In the genomic region with DNA sequence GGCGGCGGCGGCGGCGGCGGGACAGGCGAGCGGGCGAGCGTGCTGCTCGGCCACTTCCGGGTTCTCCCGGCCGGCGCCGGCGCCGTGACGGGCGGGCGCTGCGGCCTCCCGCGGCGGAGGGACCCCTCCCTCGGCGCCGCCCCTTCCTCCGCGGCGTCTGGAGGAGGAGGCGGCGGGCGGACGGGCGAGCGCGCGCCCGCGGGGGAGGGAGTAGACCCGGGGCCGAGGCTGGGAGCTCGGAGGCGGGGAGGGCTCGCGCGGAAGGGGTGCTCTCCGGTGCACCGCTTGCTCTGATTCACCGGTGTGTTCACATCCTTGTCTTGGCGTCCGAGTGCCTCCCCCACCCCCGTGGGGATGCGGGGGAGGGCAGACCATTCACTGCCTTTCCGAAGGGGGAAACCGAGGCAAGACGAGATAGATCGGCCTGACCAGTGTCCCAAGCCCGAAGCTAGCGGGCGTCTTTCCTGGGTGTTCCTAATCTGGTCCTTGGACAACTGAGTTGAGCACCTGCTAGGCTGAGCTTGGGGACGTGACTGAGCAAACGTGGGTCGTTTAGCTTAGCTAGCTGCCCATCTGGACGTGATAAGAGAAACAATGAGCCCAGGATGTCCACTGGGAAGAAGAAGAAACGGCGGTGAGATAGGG, we compare ENCODE assay signal across 7 mouse cellular contexts. TPM values are rescaled to one million over a fixed set of nuclear protein-coding genes. Genes with fewer than 3 reads are reported as not detected.
DNase-seq lines count a peak whose midpoint lies in the region; ATAC-seq and TF ChIP-seq lines count a peak whose summit lies in the region.

TSS of gene Klhl2 (minus strand) at position 121 of the 645 bp plus-strand sequence.

- peak within 1 kb of the TSS; percentile 70 for H3K9ac ChIP-seq in intestine, embryonic 14.5 days (ENCODE audit: low read length)
- H3K9ac ChIP-seq in midbrain, embryonic 12.5 days (replicated peaks), result peak within 1 kb of the TSS; percentile 93

- peak within 1 kb of the TSS; percentile 33 for H3K27ac ChIP-seq in intestine, embryonic 14.5 days (ENCODE audit: low read depth)
- peak within 1 kb of the TSS; percentile 93 for H3K27ac ChIP-seq in limb, embryonic 10.5 days
- peak within 1 kb of the TSS; percentile 88 for H3K27ac ChIP-seq in midbrain, embryonic 12.5 days (replicated peaks)
- H3K27ac ChIP-seq in small intestine, adult 2 months (ENCODE audit: insufficient read depth, low read depth, low read length), result peak within 1 kb of the TSS; percentile 18; the same call in 1 of the 2 replicates

- H3K4me2 ChIP-seq in intestine, embryonic 14.5 days (ENCODE audit: low read length), result peak within 1 kb of the TSS; percentile 63
- peak within 1 kb of the TSS; percentile 65 for H3K4me2 ChIP-seq in midbrain, embryonic 12.5 days (replicated peaks)

- H3K4me1 ChIP-seq in intestine, embryonic 14.5 days (replicated peaks; ENCODE audit: control insufficient read depth, insufficient read depth, low read length), result peaks cover 9% of the 10 kb centered on the region; the same call in 1 of the 2 replicates
- H3K4me1 ChIP-seq in limb, embryonic 10.5 days, result peaks cover 24% of the 10 kb centered on the region
- H3K4me1 ChIP-seq in midbrain, embryonic 12.5 days, result peaks cover 19% of the 10 kb centered on the region
- peaks cover 2% of the 10 kb centered on the region; the same call in 1 of the 2 replicates for H3K4me1 ChIP-seq in small intestine, adult 2 months (ENCODE audit: control insufficient read depth, insufficient read depth, insufficient read length, low read length)

- peak within 1 kb of the TSS; percentile 86 for H3K4me3 ChIP-seq in intestine, embryonic 14.5 days (ENCODE audit: low read depth, low read length)
- peak within 1 kb of the TSS; percentile 93 for H3K4me3 ChIP-seq in limb, embryonic 10.5 days
- H3K4me3 ChIP-seq in midbrain, embryonic 12.5 days, result peak within 1 kb of the TSS; percentile 86
- H3K4me3 ChIP-seq in small intestine, adult 2 months (ENCODE audit: low read depth, low read length), result peak within 1 kb of the TSS; percentile 79

- WGBS in intestine, embryonic 14.5 days, result under 1% methylated on average over 58 of the region's 68 CpGs
- 3% methylated on average over 57 of the region's 68 CpGs for WGBS in limb, embryonic 10.5 days
- WGBS in midbrain, embryonic 12.5 days, result under 1% methylated on average over 53 of the region's 68 CpGs
- WGBS in small intestine, adult 2 months, result 1% methylated on average over 64 of the region's 68 CpGs

- H3K9me3 ChIP-seq in intestine, embryonic 14.5 days (ENCODE audit: control insufficient read depth, low read length), result no peaks in the 10 kb centered on the region
- H3K9me3 ChIP-seq in limb, embryonic 10.5 days (replicated peaks), result no peaks in the 10 kb centered on the region
- H3K9me3 ChIP-seq in midbrain, embryonic 12.5 days, result no peaks in the 10 kb centered on the region

- no peaks in the 10 kb centered on the region for H3K36me3 ChIP-seq in intestine, embryonic 14.5 days (ENCODE audit: control insufficient read depth, insufficient read depth, low read length)
- H3K36me3 ChIP-seq in limb, embryonic 10.5 days, result no peaks in the 10 kb centered on the region
- no peaks in the 10 kb centered on the region for H3K36me3 ChIP-seq in midbrain, embryonic 12.5 days
- H3K36me3 ChIP-seq in small intestine, adult 2 months (ENCODE audit: control insufficient read depth, insufficient read depth, low read length), result no peaks in the 10 kb centered on the region

- TF ChIP-seq CTCF in small intestine, adult 2 months (IDR thresholded peaks at IDR 0.05; ENCODE audit: extremely low read depth, insufficient read length, insufficient replicate concordance, low read depth, low read length), result no peak

- TF ChIP-seq POLR2A in small intestine, adult 2 months (IDR thresholded peaks at IDR 0.05; ENCODE audit: low read depth, low read length), result no peak

- H3K27me3 ChIP-seq in intestine, embryonic 14.5 days (replicated peaks; ENCODE audit: control insufficient read depth, insufficient read depth, low read length), result no peaks in the 10 kb centered on the region
- no peaks in the 10 kb centered on the region for H3K27me3 ChIP-seq in limb, embryonic 10.5 days (ENCODE audit: low read depth, poor library complexity, severe bottlenecking)
- H3K27me3 ChIP-seq in midbrain, embryonic 12.5 days, result no peaks in the 10 kb centered on the region
- H3K27me3 ChIP-seq in small intestine, adult 2 months (ENCODE audit: control insufficient read depth, insufficient read depth, low read length), result no peaks in the 10 kb centered on the region

- DNase-seq in cerebellum, postnatal 25 days, result peak; percentile 84 to 88
- peak; percentile 81 for DNase-seq in gastrocnemius, postnatal 25 days
- peak; percentile 81 for DNase-seq in intestine, embryonic 14.5 days (ENCODE audit: low spot score)
- peak; percentile 74 for DNase-seq in limb, embryonic 10.5 days (ENCODE audit: low spot score)

- peak; percentile 85 for ATAC-seq in activated CD4-positive, CD25-positive, alpha-beta regulatory T cell, adult 4 months
- peak; percentile 88 for ATAC-seq in intestine, embryonic 14.5 days (replicated peaks; ENCODE audit: low FRiP score, low TSS enrichment, low read depth)
- peak; percentile 88 for ATAC-seq in midbrain, embryonic 12.5 days (ENCODE audit: low FRiP score, low read depth)

RNA-seq across cellular contexts. Expression of gene Klhl2, which starts in this region (rescaled TPM):
- 1 to 10 TPM; 4.6 to 6.3 TPM for polyA plus RNA-seq in activated CD4-positive, CD25-positive, alpha-beta regulatory T cell, adult 4 months (2017; shearing (Covaris generic))
- total RNA-seq in gastrocnemius, postnatal 25 days (2021), result 1 to 10 TPM; 5.3 to 6.6 TPM
- 12.4 and 18.1 TPM in 2 replicates for polyA plus RNA-seq in intestine, embryonic 14.5 days (2014; fragmentation: Nextera tagmentation; extraction: Ambion mirVana)
- 11.0 and 11.7 TPM in 2 replicates for polyA plus RNA-seq in limb, embryonic 10.5 days (2016; fragmentation: Nextera tagmentation; extraction: Ambion mirVana)
- polyA plus RNA-seq in midbrain, embryonic 12.5 days (2016; fragmentation: Nextera tagmentation; extraction: Ambion mirVana), result 24.3 and 32.1 TPM in 2 replicates
- polyA plus RNA-seq in small intestine, adult 2 months (2012; rRNA removed), result 5.3 and 6.0 TPM in 2 replicates

Comparison
In these comparisons a context has a peak if more than half of its experiments do, and no peak if none do; other contexts are left out.
1. Peak in every context shown above with its lines: DNase-seq, ATAC-seq, H3K4me3 ChIP-seq and H3K27ac ChIP-seq.
2. H3K27ac ChIP-seq: peak in every context shown above with its lines; median percentile 93 in limb, embryonic 10.5 days; 88 in midbrain, embryonic 12.5 days; 33 in intestine, embryonic 14.5 days; 18 in small intestine, adult 2 months.